Mouse (Mus musculus) heart, postnatal 14 days (tissue): Measurements from ENCODE around the gene Pfas. TPM values are rescaled to one million over a fixed set of nuclear protein-coding genes. Genes with fewer than 3 reads are reported as not detected.
"Not testable (repeated sequence)": the region's sequence is repeated elsewhere in the genome, so short reads cannot be mapped to it uniquely, and the experiment has no call there.

ENCODE experiments used
- DNase-seq, 2 experiments: peaks; one replicate each; pipeline ENCODE4 v3.0.0; 2021 to 2022
- intact Hi-C: fragments of 180-260 bp; cut with DNase I; formaldehyde crosslinking; loops from one replicate; pipeline ENCODE4 v1.15.1; 2025
- microRNA-seq, 2 experiments: library from miRNA; unstranded; fragments of <30 nt; microRNA quantifications; one replicate each; pipeline ENCODE4 v1.2.0; 2021 to 2022
- total RNA-seq, 2 experiments: library from RNA; stranded (reverse); gene quantifications; 2 replicates each; pipeline ENCODE4 v1.2.3; 2021

Gene Pfas
- total RNA-seq, 2 experiments from 2014 or later = 7.6 to 7.7 TPM

DNA sequence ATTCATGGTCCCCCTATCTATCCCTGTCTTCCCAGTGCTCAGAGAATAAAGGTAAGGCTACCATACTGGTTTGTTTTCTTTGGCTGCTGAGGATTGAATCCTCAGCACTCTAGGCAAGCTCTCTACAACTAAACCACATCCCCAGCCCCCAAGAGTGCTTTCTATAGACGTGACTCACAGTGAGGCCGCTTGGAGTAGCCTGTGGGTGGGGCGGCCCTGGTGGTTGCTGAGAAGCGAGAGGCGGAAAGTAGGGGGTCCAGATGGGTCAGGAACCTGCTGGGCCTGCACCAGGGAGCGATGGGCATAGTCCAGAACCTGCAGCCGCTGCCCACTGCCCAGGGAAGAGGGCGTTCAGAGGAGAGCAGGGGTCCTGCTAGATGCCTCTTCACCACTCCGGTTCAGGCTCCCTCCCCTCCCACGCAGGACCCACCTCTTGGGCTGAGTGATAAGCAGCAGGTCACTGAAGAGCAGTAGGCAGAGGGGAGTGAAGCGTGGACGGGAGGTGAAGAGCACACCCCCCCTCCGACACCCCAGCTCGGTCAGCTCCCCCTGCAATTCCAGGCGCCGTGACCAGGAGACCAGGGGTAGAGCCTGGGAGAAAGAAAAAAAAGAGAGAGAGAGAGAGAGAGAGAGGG, 61.3 kb downstream of the Pfas start:
- intact Hi-C loops = no loop called here
- no peak for DNase-seq

- no peak for DNase-seq
- intact Hi-C loops = no loop called here
These were observed 62.3 kb downstream of the Pfas start for GRCm38 (mm10) chr11:68946001-68946400.

- intact Hi-C loops = no loop called here
- DNase-seq = no peak
These were observed 63.0 kb downstream of the Pfas start for GRCm38 (mm10) chr11:68945245-68945644.

GRCm38 (mm10) chr11:68942731-68943130, 65.5 kb downstream of the Pfas start:
- no peak for DNase-seq
- intact Hi-C loops = no loop called here

GRCm38 (mm10) chr11:68940516-68940915, 67.7 kb downstream of the Pfas start:
- no peak for DNase-seq
- intact Hi-C loops = no loop called here

DNA sequence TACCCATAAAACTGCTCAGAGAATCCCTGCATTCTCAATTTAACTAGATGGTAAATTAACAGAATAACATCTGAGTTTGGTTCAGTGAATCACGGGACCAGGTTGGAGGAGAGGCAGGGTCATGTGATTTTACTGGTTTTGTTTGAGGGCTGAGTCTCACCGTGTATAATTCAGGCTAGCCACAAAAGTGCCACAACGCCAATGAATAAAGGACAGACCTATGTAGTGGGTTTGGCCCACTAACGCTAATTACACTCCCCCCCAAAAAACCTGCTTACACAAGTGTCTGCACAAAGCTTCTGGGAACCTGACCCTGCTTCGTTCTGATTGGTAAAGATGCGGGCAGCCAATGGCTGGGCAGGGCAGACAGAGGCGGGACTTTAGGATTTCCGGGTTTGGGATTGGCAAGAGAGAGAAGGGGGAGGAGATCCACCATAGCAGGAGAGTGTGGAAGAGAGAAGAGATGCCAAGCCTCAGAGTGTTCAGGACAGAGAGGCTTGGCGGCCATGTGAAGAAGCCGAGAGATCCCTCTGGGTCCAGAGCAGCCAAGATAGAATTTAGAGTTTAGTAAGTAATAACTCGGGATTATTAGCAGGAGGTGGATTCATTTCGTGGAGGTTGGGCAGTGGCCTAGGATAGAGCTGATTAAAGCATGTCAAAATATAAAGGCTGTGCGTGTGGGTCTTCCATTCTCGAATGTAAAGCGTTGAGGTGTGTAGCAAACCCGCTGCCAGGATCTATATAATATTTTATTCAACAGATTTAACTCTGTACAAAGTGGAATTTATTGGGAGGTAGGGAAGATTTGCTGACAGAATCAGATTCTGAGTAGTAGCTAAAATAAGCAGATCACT, 68.6 kb downstream of the Pfas start:
- intact Hi-C loops = no loop called here

DNA sequence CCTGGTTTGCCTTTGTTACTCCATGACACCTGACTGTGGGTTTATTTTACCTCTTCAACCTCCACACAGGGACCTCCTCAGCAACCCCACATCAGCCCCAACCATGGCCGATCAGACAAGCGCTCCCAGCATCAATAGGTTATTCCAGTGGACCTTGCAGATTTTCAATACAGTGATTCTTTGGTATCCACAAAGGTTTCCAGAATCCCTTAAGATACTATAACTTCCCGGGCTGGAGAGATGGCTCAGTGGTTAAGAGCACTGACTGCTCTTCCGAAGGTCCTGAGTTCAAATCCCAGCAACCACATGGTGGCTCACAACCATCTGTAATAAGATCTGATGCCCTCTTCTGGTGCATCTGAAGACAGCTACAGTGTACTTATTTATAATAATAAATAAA, 71.3 kb downstream of the Pfas start:
- DNase-seq, intact Hi-C loops: not testable (repeated sequence)

More for the DNA sequence above, 68.6 kb downstream of the Pfas start:
- DNase-seq = peak; percentile 79 to 88

Small RNAs within 50 kb of the gene (microRNA-seq; reads per million reads assigned to microRNA genes)
- 0 to 1.4 reads per million in 2 experiments for gene Mir3062

Other genes starting within 250 kb of the Pfas start
- gene Ndel1, start 136.6 kb downstream of the Pfas start, total RNA-seq = 10 to 100 TPM; 56.1 to 59.6 TPM
- under 1 TPM in 1 of 2 experiments, not detected in 1; 0.15 TPM for gene Rnf222, start 119.9 kb downstream of the Pfas start, total RNA-seq
- 100 to 1,000 TPM; 607 to 680 TPM for gene Rpl26, start 106.9 kb downstream of the Pfas start, total RNA-seq
- gene Odf4, start 81.4 kb downstream of the Pfas start, total RNA-seq = not detected
- 10 to 100 TPM; 37.9 to 46.1 TPM for gene Arhgef15, start 51.0 kb downstream of the Pfas start, total RNA-seq
- 1 to 10 TPM; 4.5 to 5.5 TPM for gene Slc25a35, start 40.3 kb downstream of the Pfas start, total RNA-seq
- gene Rangrf, start 33.3 kb downstream of the Pfas start, total RNA-seq = 10 to 100 TPM; 51.9 to 61.2 TPM
- gene Ctc1, start 7.5 kb upstream of the Pfas start, total RNA-seq = 10 to 100 TPM; 13.1 to 16.5 TPM
- 1 to 10 TPM; 3.6 to 8.1 TPM for gene Aurkb, start 37.2 kb upstream of the Pfas start, total RNA-seq
- gene Borcs6, start 51.3 kb upstream of the Pfas start, total RNA-seq = 10 to 100 TPM; 15.9 to 16.2 TPM
- gene Tmem107, start 62.3 kb upstream of the Pfas start, total RNA-seq = 1 to 10 TPM; 5.2 to 5.4 TPM
- 10 to 100 TPM; 68.8 to 72.6 TPM for gene Vamp2, start 80.0 kb upstream of the Pfas start, total RNA-seq
- gene Per1, start 86.8 kb upstream of the Pfas start, total RNA-seq = 100 to 1,000 TPM; 100 to 103 TPM
- gene Hes7, start 111.9 kb upstream of the Pfas start, total RNA-seq = under 1 TPM; 0.14 to 0.32 TPM
- gene 9130213A22Rik, start 114.1 kb upstream of the Pfas start, total RNA-seq = under 1 TPM; 0.33 to 0.44 TPM
- not detected for gene Aloxe3, start 117.4 kb upstream of the Pfas start, total RNA-seq
- gene Alox12b, start 148.5 kb upstream of the Pfas start, total RNA-seq = not detected
- 1 to 10 TPM in 1 of 2 experiments, under 1 TPM in 1; 0.88 to 1.7 TPM for gene Alox8, start 189.4 kb upstream of the Pfas start, total RNA-seq
- 1 to 10 TPM in 1 of 2 experiments, under 1 TPM in 1; 1.00 to 1.3 TPM for gene Gucy2e, start 228.6 kb upstream of the Pfas start, total RNA-seq